Mouse (Mus musculus) heart, adult 2 months (tissue): ENCODE results near the gene 1700030K09Rik. TPM values are rescaled to one million over a fixed set of nuclear protein-coding genes. Genes with fewer than 3 reads are reported as not detected.

Source experiments
- DNase-seq, 2 experiments: peaks; one replicate each; pipeline ENCODE4 v3.0.0; 2021
- H3K27ac ChIP-seq: fragments of 200-600 bp; 2 replicates; pipeline ENCODE4 v1.8.1; 2022
- H3K27me3 ChIP-seq: fragments of 200-500 bp; 2 replicates; pipeline ENCODE4 v1.6.1; 2012; ENCODE audit warnings: mild to moderate bottlenecking, low read length, inconsistent platforms, mixed read lengths; ENCODE audit not compliant: control insufficient read depth, insufficient read depth
- H3K36me3 ChIP-seq: fragments of 200-500 bp; 2 replicates; pipeline ENCODE4 v1.6.1; 2012; ENCODE audit warnings: low read length, inconsistent platforms; ENCODE audit not compliant: control insufficient read depth, insufficient read depth
- H3K4me1 ChIP-seq: fragments of 200-500 bp; 2 replicates; pipeline ENCODE4 v1.6.1; 2011; ENCODE audit warnings: low read length; ENCODE audit not compliant: control insufficient read depth, insufficient read depth
- H3K4me3 ChIP-seq: fragments of 200-600 bp; 2 replicates; pipeline ENCODE4 v1.8.1; 2022
- H3K79me2 ChIP-seq: fragments of 200-500 bp; replicated peaks from 2 replicates; pipeline ENCODE4 v1.6.1; 2012; ENCODE audit warnings: mild to moderate bottlenecking, inconsistent platforms, low read length, moderate library complexity, mixed read lengths; ENCODE audit not compliant: control insufficient read depth, insufficient read depth
- H3K9ac ChIP-seq: fragments of 200-500 bp; 2 replicates; pipeline ENCODE4 v1.6.1; 2012; ENCODE audit warnings: low read depth, mild to moderate bottlenecking, control low read depth, inconsistent platforms, low read length, mixed read lengths
- CTCF ChIP-seq: fragments of 200-600 bp; IDR thresholded peaks from 2 replicates; pipeline ENCODE4 v1.8.1; 2022; ENCODE audit warnings: antibody characterized with exemption, mild to moderate bottlenecking, moderate library complexity
- EP300 ChIP-seq: fragments of 200-500 bp; IDR thresholded peaks from 2 replicates; pipeline ENCODE4 v1.6.1; 2011; ENCODE audit warnings: low read depth, low read length, control low read depth; ENCODE audit not compliant: insufficient read depth
- POLR2A ChIP-seq: fragments of 200-500 bp; IDR thresholded peaks from 2 replicates; pipeline ENCODE4 v1.6.1; 2011; ENCODE audit warnings: mild to moderate bottlenecking, low read depth, low read length, control low read depth; ENCODE audit not compliant: insufficient read depth
- WGBS: fragments of 180-500 bp; shearing (Covaris S2); methylation state at CpG from one replicate; pipeline ENCODE4 v1.1.7; 2018; 5-methylcytosine and 5-hydroxymethylcytosine counted together
- intact Hi-C: fragments of 180-260 bp; cut with DNase I; formaldehyde crosslinking; loops from one replicate; pipeline ENCODE4 v1.15.1; 2025
- polyA plus RNA-seq: library from polyadenylated mRNA; depleted of rRNA; stranded (reverse); fragments of >200 nt; gene quantifications from 2 replicates; pipeline ENCODE4 v1.2.3, GENCODE M21; 2012
- total RNA-seq, 2 experiments: library from RNA; stranded (reverse); gene quantifications; 2 replicates each; pipeline ENCODE4 v1.2.3; 2021

The 1700030K09Rik gene
- total and polyA plus RNA-seq, 3 experiments = 4.0 to 5.0 (median 4.7) TPM

- H3K79me2 ChIP-seq = no peaks in the 10 kb centered on the region
These were observed 10.2 kb downstream of the 1700030K09Rik start for GRCm38 (mm10) chr8:72453904-72454303.

DNA sequence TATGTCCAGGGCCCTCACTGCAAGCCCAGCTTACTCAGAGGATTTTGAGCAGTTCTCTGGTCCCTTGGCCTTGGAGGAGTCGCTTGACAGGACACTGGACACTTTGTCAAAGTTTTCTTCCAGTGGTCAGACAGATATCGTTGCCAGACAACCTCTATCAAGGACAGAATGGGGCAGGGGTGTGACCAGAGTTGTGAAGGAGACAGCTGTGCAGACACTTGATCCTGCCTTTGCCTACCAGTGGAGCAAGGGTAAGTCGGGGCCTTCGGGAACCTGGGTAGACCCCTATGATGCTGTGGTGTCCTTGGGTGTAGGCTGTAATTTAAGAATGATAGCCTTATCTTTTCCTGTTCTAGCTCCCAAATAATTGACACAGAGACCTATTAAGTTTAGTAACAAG lies 11.6 kb downstream of the 1700030K09Rik start:
- WGBS = 66% methylated on average over 4 of the region's 4 CpGs
- intact Hi-C loops = no loop called here

More at GRCm38 (mm10) chr8:72453904-72454303, 10.2 kb downstream of the 1700030K09Rik start:
- Histone ChIP-seq H3K4me3 (no peak overlapping the region), H3K27ac (no peak overlapping the region), H3K36me3 (no peaks in the 10 kb centered on the region), H3K27me3 (no peaks in the 10 kb centered on the region), H3K9ac (no peak overlapping the region), H3K4me1 (no peaks in the 10 kb centered on the region)
- TF ChIP-seq POLR2A = no peak
- no peak for TF ChIP-seq EP300
- 0 out of 2 replicates have a peak, but pooled peaks have one; percentile 11 for TF ChIP-seq CTCF
- intact Hi-C loops = no loop called here
- no peak for DNase-seq
- 97% methylated on average over 2 of the region's 2 CpGs for WGBS

GRCm38 (mm10) chr8:72457806-72458205 lies 14.1 kb downstream of the 1700030K09Rik start:
- 92% methylated on average over 3 of the region's 3 CpGs for WGBS
- no peaks in the 10 kb centered on the region for H3K36me3 ChIP-seq

More for the DNA sequence above, 11.6 kb downstream of the 1700030K09Rik start:
- H3K4me3 ChIP-seq = no peak overlapping the region
- no peak for DNase-seq
- no peaks in the 10 kb centered on the region for H3K79me2 ChIP-seq
- no peaks in the 10 kb centered on the region for H3K36me3 ChIP-seq
- TF ChIP-seq CTCF (no peak), EP300 (no peak)
- H3K9ac ChIP-seq = no peak overlapping the region
- no peaks in the 10 kb centered on the region for H3K4me1 ChIP-seq
- no peaks in the 10 kb centered on the region for H3K27me3 ChIP-seq
- no peak overlapping the region for H3K27ac ChIP-seq

GRCm38 (mm10) chr8:72458457-72458856 lies 14.8 kb downstream of the 1700030K09Rik start:
- Histone ChIP-seq H3K36me3 (no peaks in the 10 kb centered on the region), H3K27me3 (no peaks in the 10 kb centered on the region), H3K79me2 (no peaks in the 10 kb centered on the region), H3K4me3 (no peak overlapping the region), H3K4me1 (no peaks in the 10 kb centered on the region), H3K27ac (no peak overlapping the region), H3K9ac (no peak overlapping the region)
- intact Hi-C loops = no loop called here
- no peak for DNase-seq
- 85% methylated on average over 6 of the region's 6 CpGs for WGBS
- TF ChIP-seq CTCF = no peak
- TF ChIP-seq POLR2A = no peak
- no peak for TF ChIP-seq EP300

More at GRCm38 (mm10) chr8:72457806-72458205, 14.1 kb downstream of the 1700030K09Rik start:
- DNase-seq = no peak
- Histone ChIP-seq H3K4me3 (no peak overlapping the region), H3K79me2 (no peaks in the 10 kb centered on the region), H3K27me3 (no peaks in the 10 kb centered on the region), H3K27ac (no peak overlapping the region), H3K9ac (no peak overlapping the region), H3K4me1 (no peaks in the 10 kb centered on the region)
- TF ChIP-seq EP300 = no peak
- TF ChIP-seq CTCF = no peak
- TF ChIP-seq POLR2A = no peak
- intact Hi-C loops = no loop called here

GRCm38 (mm10) chr8:72459881-72460533 lies 16.3 kb downstream of the 1700030K09Rik start:
- Histone ChIP-seq H3K27ac (no peak overlapping the region), H3K36me3 (no peaks in the 10 kb centered on the region), H3K9ac (no peak overlapping the region), H3K4me3 (no peak overlapping the region), H3K27me3 (no peaks in the 10 kb centered on the region), H3K4me1 (no peaks in the 10 kb centered on the region), H3K79me2 (no peaks in the 10 kb centered on the region)
- intact Hi-C loops = no loop called here
- TF ChIP-seq POLR2A (no peak), CTCF (no peak)
- WGBS = 89% methylated on average over 4 of the region's 4 CpGs
- no peak for DNase-seq

GRCm38 (mm10) chr8:72464211-72464610 lies 20.5 kb downstream of the 1700030K09Rik start:
- Histone ChIP-seq H3K4me1 (no peaks in the 10 kb centered on the region), H3K79me2 (no peaks in the 10 kb centered on the region), H3K27me3 (no peaks in the 10 kb centered on the region), H3K9ac (no peak overlapping the region), H3K36me3 (no peaks in the 10 kb centered on the region), H3K27ac (no peak overlapping the region), H3K4me3 (no peak overlapping the region)
- 95% methylated on average over 10 of the region's 10 CpGs for WGBS
- intact Hi-C loops = no loop called here
- no peak for TF ChIP-seq POLR2A
- DNase-seq = no peak
